Mouse (Mus musculus) urinary bladder, postnatal 10 days (tissue): Measurements from ENCODE around the gene Bola2.

Source experiments
- DNase-seq: peaks from one replicate; pipeline ENCODE4 v3.0.0; 2022; ENCODE audit warnings: low spot score

Gene Bola2

GRCm38 (mm10) chr7:126689021-126689420 is 6.2 kb upstream of the Bola2 start:
- DNase-seq, result no peak

- DNase-seq, result no peak
Observed at GRCm38 (mm10) chr7:126690737-126691136, 4.5 kb upstream of the Bola2 start.

- DNase-seq, result no peak
Observed at GRCm38 (mm10) chr7:126691676-126692075, 3.5 kb upstream of the Bola2 start.

DNA sequence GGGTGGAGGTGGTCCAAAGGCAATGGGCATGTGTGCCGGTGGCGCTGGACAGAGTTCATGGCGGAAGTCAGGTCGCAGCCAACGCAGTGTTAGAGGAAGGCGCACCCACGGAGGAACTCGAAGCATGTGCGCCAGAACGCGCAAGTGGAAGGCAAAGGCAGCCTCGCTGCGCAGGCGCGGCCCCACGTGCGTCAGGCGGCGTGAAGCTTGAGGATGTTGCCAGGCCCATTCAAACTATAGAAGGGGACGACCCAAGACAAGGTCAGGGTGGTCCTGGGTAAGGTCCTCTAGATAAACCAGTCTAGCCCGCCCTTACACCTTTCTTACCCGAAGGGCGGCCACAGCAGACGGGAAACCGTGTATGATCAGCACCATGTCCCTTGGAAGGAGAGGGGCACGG is 2.8 kb upstream of the Bola2 start:
- DNase-seq, result no peak

DNA sequence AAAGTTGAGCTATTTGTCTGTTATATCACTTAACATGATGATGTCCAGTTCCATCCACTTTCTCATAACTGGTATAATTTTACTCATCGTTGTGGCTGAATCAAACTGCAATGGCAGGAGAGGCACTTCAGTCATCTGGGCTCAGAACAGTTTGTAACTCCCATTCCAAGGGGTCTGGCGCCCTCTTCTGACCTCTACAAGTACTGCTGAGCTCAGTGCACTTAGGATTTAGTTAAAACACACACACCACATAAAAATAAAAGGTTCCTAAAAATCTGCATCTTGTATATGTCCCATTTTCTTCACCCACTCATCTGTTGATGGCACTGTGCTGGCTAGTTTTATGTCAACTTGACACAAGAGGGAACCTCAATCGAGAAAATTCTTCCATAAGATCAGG is 1.9 kb upstream of the Bola2 start:
- DNase-seq, result no peak

DNA sequence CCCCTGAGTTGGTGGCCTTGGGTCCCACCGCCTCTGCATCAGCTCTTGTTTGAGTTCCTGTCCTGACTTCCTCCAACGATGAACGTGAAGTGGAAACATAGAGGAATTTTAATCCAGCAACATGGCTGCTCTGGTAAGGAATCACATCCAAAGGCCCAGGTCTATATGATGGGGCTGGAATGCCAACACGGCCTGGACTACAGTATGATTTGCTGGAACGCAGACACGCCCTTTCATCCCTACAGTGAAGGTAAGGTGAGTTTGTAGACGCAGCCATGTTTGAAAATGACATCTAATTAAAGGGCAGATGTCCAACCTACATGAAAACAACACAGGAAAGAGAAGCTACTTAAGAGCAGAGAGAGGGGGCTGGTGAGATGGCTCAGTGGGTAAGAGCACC is 1.4 kb upstream of the Bola2 start:
- DNase-seq, result no peak

DNA sequence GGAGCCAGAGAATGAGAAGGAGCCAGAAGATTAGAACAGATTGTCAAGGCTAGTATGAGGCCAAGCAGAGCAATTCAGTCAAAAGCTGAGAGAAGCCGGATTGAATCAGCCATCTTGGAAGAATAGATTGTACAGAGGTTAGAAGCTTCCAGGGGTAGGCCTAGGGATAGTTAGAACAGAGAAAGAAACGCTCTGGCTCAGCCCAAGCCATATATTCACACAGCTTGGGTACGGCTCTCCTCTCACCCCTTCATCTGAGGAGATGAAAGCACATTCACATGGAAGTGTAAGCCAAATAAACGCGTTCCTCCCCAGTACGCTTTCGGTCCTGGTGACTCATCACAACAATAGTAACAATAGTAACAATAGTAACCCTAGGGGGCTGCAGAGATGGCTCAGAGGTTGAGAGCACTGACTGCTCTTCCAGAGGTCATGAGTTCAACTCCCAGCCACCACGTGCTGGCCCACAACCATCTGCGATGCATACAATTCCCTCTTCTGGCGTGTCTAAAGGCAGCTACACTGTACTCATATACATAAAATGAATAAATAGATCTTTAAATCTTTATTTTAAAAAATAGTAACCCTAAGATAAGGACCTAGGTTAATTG is 655 bp upstream of the Bola2 start:
- DNase-seq, result no peak

DNA sequence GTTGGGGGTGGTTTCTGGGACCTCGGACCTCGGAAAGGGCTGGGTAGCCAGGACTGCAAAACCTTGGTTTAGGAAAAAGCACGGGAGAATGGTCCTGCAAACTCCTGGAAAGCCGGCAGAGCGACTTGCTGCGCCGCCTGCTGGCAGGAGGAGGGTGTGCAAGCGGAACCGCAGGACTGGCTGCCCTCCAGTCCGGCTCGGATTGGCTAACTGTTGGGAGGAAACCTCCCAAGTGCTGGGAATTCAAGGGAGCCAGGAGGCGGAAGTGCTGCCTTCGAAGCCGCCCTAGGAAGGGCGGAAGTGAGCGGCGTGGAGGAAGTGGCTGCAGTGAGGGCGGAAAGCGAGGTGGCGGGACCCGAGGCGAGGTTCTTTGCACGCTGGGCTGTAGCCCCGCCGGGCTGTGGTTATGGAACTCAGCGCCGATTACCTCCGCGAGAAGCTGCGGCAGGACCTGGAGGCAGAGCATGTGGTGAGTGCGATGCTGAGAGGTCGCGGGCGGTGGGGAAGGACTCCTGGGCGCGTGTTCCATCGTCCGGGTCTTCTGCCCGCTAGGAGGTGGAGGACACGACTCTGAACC is 518 bp downstream of the Bola2 start, which contains the start of gene Slx1b:
Gene Slx1b, minus strand, starts transcription at position 154 of the 577 bp plus-strand sequence.
- peak; percentile 73 for DNase-seq

- no peak for DNase-seq
Observed at GRCm38 (mm10) chr7:126696303-126696702, 1.1 kb downstream of the Bola2 start.

- no peak for DNase-seq
Observed at GRCm38 (mm10) chr7:126696886-126697285, 1.7 kb downstream of the Bola2 start.

GRCm38 (mm10) chr7:126697838-126698237 is 2.6 kb downstream of the Bola2 start:
- DNase-seq, result no peak

- no peak for DNase-seq
Observed at GRCm38 (mm10) chr7:126700063-126701015, 5.1 kb downstream of the Bola2 start.

GRCm38 (mm10) chr7:126701070-126701469 is 5.9 kb downstream of the Bola2 start:
- peak; percentile 71 for DNase-seq

GRCm38 (mm10) chr7:126701559-126702357 is 6.6 kb downstream of the Bola2 start:
- no peak for DNase-seq

DNA sequence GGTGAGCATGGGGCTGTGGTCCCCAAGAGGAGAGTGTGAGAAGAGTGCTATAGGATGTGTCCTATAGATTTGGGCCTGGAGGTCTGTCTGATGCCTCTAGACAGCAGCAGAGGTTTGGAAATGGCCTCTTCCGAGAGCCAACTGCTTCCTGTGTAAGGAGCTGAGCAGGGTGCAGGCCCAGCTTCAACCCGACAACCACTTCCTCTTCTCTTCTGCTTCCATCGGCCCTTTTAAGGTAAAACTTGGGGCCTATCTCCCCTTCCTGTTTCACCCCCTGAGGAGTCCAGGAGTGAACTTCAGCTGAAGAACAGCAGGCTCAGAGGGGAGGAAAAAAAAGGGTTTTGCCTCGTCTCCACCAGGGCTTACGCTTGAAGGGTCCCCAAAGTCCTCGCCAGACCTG is 7.2 kb downstream of the Bola2 start:
- DNase-seq, result no peak

- no peak for DNase-seq
Observed at GRCm38 (mm10) chr7:126702861-126703756, 7.9 kb downstream of the Bola2 start.

DNA sequence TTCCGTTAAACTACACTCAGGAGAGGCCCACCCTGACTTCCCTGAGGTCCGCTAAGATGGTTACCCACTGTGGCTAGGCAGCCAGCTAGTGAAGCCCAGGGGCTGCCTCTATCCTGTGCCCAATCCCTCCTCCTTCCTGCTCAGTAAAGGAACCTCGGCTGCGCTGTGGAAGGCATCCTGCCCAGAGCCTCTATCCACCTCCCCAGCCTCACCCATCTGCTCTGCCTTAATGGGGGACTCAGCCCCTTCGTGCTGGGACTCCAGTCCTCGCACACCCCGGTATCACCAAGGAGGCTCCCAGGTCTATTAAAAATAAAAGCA is 8.5 kb downstream of the Bola2 start:
- DNase-seq, result no peak

GRCm38 (mm10) chr7:126704121-126704980 is 9.2 kb downstream of the Bola2 start:
- DNase-seq, result no peak

DNA sequence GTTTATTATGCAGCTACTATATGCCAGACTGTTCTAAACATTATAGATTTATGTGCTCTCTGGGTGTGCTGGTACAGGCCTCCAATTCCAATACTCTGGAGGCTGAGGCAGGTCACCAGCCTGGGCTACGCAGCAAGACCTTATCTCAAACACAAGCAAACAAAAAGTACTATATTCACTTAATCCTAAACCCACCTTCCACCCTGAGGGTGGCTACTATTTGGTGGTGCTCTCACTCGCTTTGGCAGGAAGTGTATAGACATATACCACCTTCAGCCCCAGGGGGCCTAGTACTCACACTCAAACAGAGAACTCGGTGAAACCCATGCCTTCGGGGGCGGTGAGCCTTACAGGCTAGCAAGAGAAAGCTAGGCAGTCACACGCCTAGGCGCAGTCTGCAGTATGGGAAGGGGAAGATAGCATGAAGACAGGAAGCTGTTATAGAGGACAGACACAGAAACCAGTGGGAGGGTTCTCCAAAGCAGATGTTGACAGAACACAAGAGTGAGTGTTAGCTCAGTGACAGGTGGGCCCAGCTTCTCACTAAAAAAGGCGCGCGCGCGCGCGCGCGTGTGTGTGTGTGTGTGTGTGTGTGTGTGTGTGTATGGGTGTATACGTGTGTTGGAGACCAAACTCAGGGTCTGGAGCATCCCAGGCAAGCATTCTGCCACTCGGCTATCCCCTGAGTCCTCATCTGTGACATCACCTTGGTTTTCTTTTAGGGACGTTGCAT is 12.4 kb downstream of the Bola2 start, which contains the start of gene Coro1a:
Gene Coro1a, minus strand, starts transcription at position 346 of the 733 bp plus-strand sequence.
- no peak for DNase-seq
